Mouse (Mus musculus) embryo, embryonic 10 days (tissue): ENCODE measurements around the gene Gm29276.
"Not testable (repeated sequence)": the region's sequence is repeated elsewhere in the genome, so short reads cannot be mapped to it uniquely, and the experiment has no call there.

Experiments
- DNase-seq: peaks from one replicate; pipeline ENCODE4 v3.0.0-alpha.2; 2015; ENCODE audit warnings: low spot score

Gene Gm29276

DNA sequence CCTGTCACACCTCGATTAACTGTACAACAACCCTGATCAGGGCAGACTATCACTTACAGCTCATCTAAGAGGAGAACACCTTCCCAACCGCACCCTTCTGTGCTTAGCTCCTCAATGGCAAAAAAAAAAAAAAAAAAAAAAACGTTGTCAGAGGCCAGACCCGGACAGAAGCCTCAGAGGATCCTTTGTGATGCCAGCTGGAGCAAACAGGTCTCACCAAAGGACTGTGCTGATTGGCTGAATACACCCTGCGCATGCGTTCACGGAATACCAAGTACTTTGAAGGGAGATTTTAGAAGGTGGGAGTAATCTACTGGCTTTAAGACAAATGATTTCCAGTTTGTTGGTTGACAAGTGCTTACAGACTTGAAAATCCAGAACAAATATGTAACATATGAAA, at the start of gene Gm29276:
Gene Gm29276 (minus strand): TSS at position 101 of the 400 bp plus-strand sequence.
- not testable (repeated sequence) for DNase-seq
